Mouse (Mus musculus) frontal cortex, adult 2 months (tissue): Measurements from ENCODE around the gene Ebp. TPM values are rescaled to one million over a fixed set of nuclear protein-coding genes. Genes with fewer than 3 reads are reported as not detected.
A peak's percentile ranks its signal among the peaks of the same experiment; 100 is the strongest.

ENCODE experiments used
- DNase-seq, 2 experiments: peaks; one replicate each; pipeline ENCODE4 v3.0.0; 2022; ENCODE audit warnings: low spot score in 1 of 2; ENCODE audit errors: extremely low spot score in 1 of 2
- polyA plus RNA-seq: library from polyadenylated mRNA; depleted of rRNA; stranded (reverse); fragments of >200 nt; gene quantifications from 2 replicates; pipeline ENCODE4 v1.2.3, GENCODE M21; 2012

Gene Ebp
- polyA plus RNA-seq, 1 experiment: 20.0 TPM

- peak; percentile 67 to 81 for DNase-seq
Observed at GRCm38 (mm10) chrX:8192640-8193418, 483 bp downstream of the Ebp start.

GRCm38 (mm10) chrX:8192126-8192639 is 1.1 kb downstream of the Ebp start:
- DNase-seq: no peak

GRCm38 (mm10) chrX:8182871-8183540 is 10.3 kb downstream of the Ebp start:
- DNase-seq: no peak

GRCm38 (mm10) chrX:8179646-8180045 is 13.7 kb downstream of the Ebp start:
- DNase-seq: no peak

GRCm38 (mm10) chrX:8178871-8179270 is 14.4 kb downstream of the Ebp start:
- DNase-seq: no peak

GRCm38 (mm10) chrX:8175504-8176385 is 17.6 kb downstream of the Ebp start, which contains the start of gene Tbc1d25:
Tbc1d25 (minus strand) TSS chrX:8176181.
- peak; percentile 66 to 86 for DNase-seq

- DNase-seq: no peak
Observed at GRCm38 (mm10) chrX:8175169-8175503, 18.2 kb downstream of the Ebp start.

- DNase-seq: no peak
Observed at GRCm38 (mm10) chrX:8167716-8168647, 25.3 kb downstream of the Ebp start.

- no peak for DNase-seq
Observed at GRCm38 (mm10) chrX:8164471-8164870, 28.8 kb downstream of the Ebp start.

- peak in 1 of 2 experiments; percentile 35 for DNase-seq
Observed at GRCm38 (mm10) chrX:8163076-8163475, 30.2 kb downstream of the Ebp start.

GRCm38 (mm10) chrX:8145153-8145991 is 47.9 kb downstream of the Ebp start, which contains the start of gene Rbm3:
Rbm3 (minus strand) TSS chrX:8145880.
- peak; percentile 84 to 90 for DNase-seq

- no peak for DNase-seq
Observed at GRCm38 (mm10) chrX:8143750-8144149, 49.6 kb downstream of the Ebp start.

- no peak for DNase-seq
Observed at GRCm38 (mm10) chrX:8142948-8143347, 50.4 kb downstream of the Ebp start.

- DNase-seq: no peak
Observed at GRCm38 (mm10) chrX:8141058-8141457, 52.3 kb downstream of the Ebp start.

- DNase-seq: no peak
Observed at GRCm38 (mm10) chrX:8140446-8140845, 52.9 kb downstream of the Ebp start.

- DNase-seq: no peak
Observed at GRCm38 (mm10) chrX:8139480-8139879, 53.8 kb downstream of the Ebp start.

GRCm38 (mm10) chrX:8135886-8136285 is 57.4 kb downstream of the Ebp start:
- no peak for DNase-seq
